Mouse (Mus musculus): ENCODE measurements around the gene Vsnl1. TPM values are rescaled to one million over a fixed set of nuclear protein-coding genes. Genes with fewer than 3 reads are reported as not detected.

Gene Vsnl1
- not detected in 2 replicates for polyA plus RNA-seq (2012; rRNA removed)

GRCm38 (mm10) chr12:11436497-11437265, at the start of gene Vsnl1:
Vsnl1 (minus strand) TSS chr12:11436613.

GRCm38 (mm10) chr12:11455549-11456194, 19.3 kb upstream of the Vsnl1 start, which contains the start of gene Rad51ap2:
Rad51ap2 (plus strand) TSS chr12:11456079.

Other genes with a start within 250 kb of the Vsnl1 start
- gene Msgn1, start 227.6 kb downstream of the Vsnl1 start, polyA plus RNA-seq (2012; rRNA removed), result 0.29 TPM in 1 of 2 replicates, not detected in the other
- 0.20 and 0.35 TPM in 2 replicates for gene Gen1, start 170.8 kb downstream of the Vsnl1 start, polyA plus RNA-seq (2012; rRNA removed)
- gene Smc6, start 170.7 kb downstream of the Vsnl1 start, polyA plus RNA-seq (2012; rRNA removed), result 2.7 and 5.0 TPM in 2 replicates
- not detected in 2 replicates for gene Rad51ap2, start 19.5 kb upstream of the Vsnl1 start, polyA plus RNA-seq (2012; rRNA removed)